Mouse (Mus musculus) liver, embryonic 14.5 days (tissue): Measurements from ENCODE around the gene Mgat4e. TPM values are rescaled to one million over a fixed set of nuclear protein-coding genes. Genes with fewer than 3 reads are reported as not detected.
A peak's percentile ranks its signal among the peaks of the same experiment; 100 is the strongest.
"Not testable (repeated sequence)": the region's sequence is repeated elsewhere in the genome, so short reads cannot be mapped to it uniquely, and the experiment has no call there.

ENCODE experiments used
- ATAC-seq: fragments of 200-750 bp; cut with Nextera tagmentation; 2 replicates; pipeline ENCODE4 v1.8.0; 2017; ENCODE audit warnings: moderate number of reproducible peaks, mild to moderate bottlenecking, moderate library complexity; ENCODE audit not compliant: insufficient read depth
- DNase-seq, 3 experiments: peaks; one replicate each; pipeline ENCODE4 v3.0.0-alpha.2; 2012 to 2013; ENCODE audit warnings: low read depth in 3 of 3, low spot score in 3 of 3
- H3K27ac ChIP-seq: fragments of 300-500 bp; sonication (generic); 2 replicates; pipeline ENCODE4 v1.5.1; 2014; ENCODE audit warnings: moderate library complexity, mild to moderate bottlenecking, control low read depth, inconsistent platforms
- H3K27me3 ChIP-seq: fragments of 300-500 bp; sonication (generic); 2 replicates; pipeline ENCODE4 v1.6.1; 2014; ENCODE audit warnings: mild to moderate bottlenecking, low read length, moderate library complexity; ENCODE audit not compliant: control insufficient read depth, insufficient read depth
- H3K36me3 ChIP-seq: fragments of 300-500 bp; sonication (generic); replicated peaks from 2 replicates; pipeline ENCODE4 v1.6.1; 2014; ENCODE audit warnings: low read depth; ENCODE audit not compliant: control insufficient read depth, insufficient read depth
- H3K4me1 ChIP-seq, 2 experiments: fragments of 200-500 bp in 1 of 2; fragments of 300-500 bp in 1 of 2; sonication (generic) in 1 of 2; replicated peaks; 2 replicates each; pipeline ENCODE4 v1.6.1; 2012 to 2014; ENCODE audit warnings: antibody characterized with exemption in 1 of 2, inconsistent platforms in 1 of 2, low read length in 1 of 2; ENCODE audit not compliant: control insufficient read depth in 2 of 2, insufficient read depth in 2 of 2
- H3K4me2 ChIP-seq: fragments of 300-500 bp; sonication (generic); 2 replicates; pipeline ENCODE4 v1.6.1; 2014; ENCODE audit warnings: low read depth, mild to moderate bottlenecking, control low read depth, moderate library complexity
- H3K4me3 ChIP-seq, 2 experiments: fragments of 200-500 bp in 1 of 2; fragments of 300-500 bp in 1 of 2; sonication (generic) in 1 of 2; 2 replicates each; pipeline ENCODE4 v1.5.1; 2012 to 2014; ENCODE audit warnings: low read depth in 2 of 2, low read length in 2 of 2, mild to moderate bottlenecking in 2 of 2, control low read depth in 1 of 2, inconsistent platforms in 1 of 2, moderate library complexity in 1 of 2; ENCODE audit not compliant: insufficient read depth in 1 of 2
- H3K9ac ChIP-seq: fragments of 300-500 bp; sonication (generic); replicated peaks from 2 replicates; pipeline ENCODE4 v1.6.1; 2014; ENCODE audit warnings: mild to moderate bottlenecking, control low read depth, moderate library complexity
- H3K9me3 ChIP-seq: fragments of 300-500 bp; sonication (generic); 2 replicates; pipeline ENCODE4 v1.6.1; 2016; ENCODE audit warnings: low read length, mixed read lengths; ENCODE audit not compliant: control insufficient read depth
- CTCF ChIP-seq: IDR thresholded peaks from 2 replicates; pipeline ENCODE4 v1.5.1; 2016; ENCODE audit warnings: antibody characterized with exemption, low read depth, control low read depth
- EP300 ChIP-seq: IDR thresholded peaks from 2 replicates; pipeline ENCODE4 v1.6.1; 2016; ENCODE audit warnings: antibody characterized with exemption, low read depth
- WGBS: fragments of 180-500 bp; shearing (Covaris S2); extraction: QIAGEN DNeasy Blood & Tissue Kit; methylation state at CpG from one replicate; pipeline ENCODE4 v1.1.7; 2014; ENCODE audit not compliant: insufficient replicate concordance; 5-methylcytosine and 5-hydroxymethylcytosine counted together
- polyA plus RNA-seq, 2 experiments: library from polyadenylated mRNA; depleted of rRNA in 1 of 2; stranded (reverse) in 1 of 2; unstranded in 1 of 2; fragments of >200 nt; fragmentation: Nextera tagmentation in 1 of 2; extraction: Ambion mirVana in 1 of 2; gene quantifications; 2 replicates each; pipeline versions ENCODE4 v1.2.1 to v1.2.3; 2012 to 2014

Gene Mgat4e
- polyA plus RNA-seq, 2 experiments = not detected

- Histone ChIP-seq H3K4me3 (no peak overlapping the region), H3K9me3 (no peaks in the 10 kb centered on the region), H3K9ac (no peak overlapping the region), H3K27ac (no peak overlapping the region), H3K4me1 (peaks cover 23 to 32% of the 10 kb centered on the region in 2 experiments), H3K36me3 (no peaks in the 10 kb centered on the region), H3K4me2 (no peak overlapping the region), H3K27me3 (no peaks in the 10 kb centered on the region)
- no peak for TF ChIP-seq CTCF
- TF ChIP-seq EP300 = no peak
- ATAC-seq (no peak), DNase-seq (no peak)
- 39% methylated on average over 7 of the region's 7 CpGs for WGBS
These were observed 28.3 kb downstream of the Mgat4e start for GRCm38 (mm10) chr1:134521163-134521562.

GRCm38 (mm10) chr1:134520001-134520721 lies 29.3 kb downstream of the Mgat4e start:
- WGBS = 25% methylated on average over 8 of the region's 8 CpGs
- H3K4me3 ChIP-seq = no peak overlapping the region
- H3K36me3 ChIP-seq = no peaks in the 10 kb centered on the region
- no peak overlapping the region; the same call in 1 of the 2 replicates for H3K27ac ChIP-seq
- ATAC-seq = peak; percentile 34; the same call in 1 of the 2 replicates
- no peaks in the 10 kb centered on the region for H3K9me3 ChIP-seq
- H3K9ac ChIP-seq = peak overlapping the region; percentile 43
- H3K4me2 ChIP-seq = peak overlapping the region; percentile 24; the same call in 1 of the 2 replicates
- H3K4me1 ChIP-seq = peaks cover 19 to 26% of the 10 kb centered on the region in 2 experiments
- no peaks in the 10 kb centered on the region for H3K27me3 ChIP-seq
- TF ChIP-seq EP300 = 0 out of 2 replicates have a peak, but pooled peaks have one; percentile 28
- TF ChIP-seq CTCF = no peak
- DNase-seq = no peak

DNA sequence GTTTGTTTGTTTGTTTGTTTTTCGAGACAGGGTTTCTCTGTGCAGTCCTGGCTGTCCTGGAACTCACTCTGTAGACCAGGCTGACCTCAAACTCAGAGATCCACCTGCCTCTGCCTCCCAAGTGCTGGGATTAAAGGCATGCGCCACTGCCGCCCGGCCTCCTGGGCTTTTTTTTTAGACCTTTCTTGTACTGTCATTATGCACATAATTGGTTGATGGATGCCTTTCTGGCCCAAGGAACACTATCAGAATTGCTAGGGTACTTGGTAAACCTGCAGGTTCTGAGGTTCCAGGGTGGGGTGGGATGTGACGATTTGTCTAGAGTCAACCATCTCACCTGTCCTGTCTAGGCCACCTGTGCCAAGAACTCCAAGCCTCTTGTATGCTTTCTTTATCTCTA lies 30.3 kb downstream of the Mgat4e start:
- H3K4me1 ChIP-seq = peaks cover 19 to 26% of the 10 kb centered on the region in 2 experiments
- not testable (repeated sequence) for H3K4me3 ChIP-seq, H3K27me3 ChIP-seq, DNase-seq, H3K9me3 ChIP-seq, H3K9ac ChIP-seq, H3K4me2 ChIP-seq, H3K36me3 ChIP-seq, H3K27ac ChIP-seq, ATAC-seq
- 80% methylated on average over 5 of the region's 5 CpGs for WGBS

DNA sequence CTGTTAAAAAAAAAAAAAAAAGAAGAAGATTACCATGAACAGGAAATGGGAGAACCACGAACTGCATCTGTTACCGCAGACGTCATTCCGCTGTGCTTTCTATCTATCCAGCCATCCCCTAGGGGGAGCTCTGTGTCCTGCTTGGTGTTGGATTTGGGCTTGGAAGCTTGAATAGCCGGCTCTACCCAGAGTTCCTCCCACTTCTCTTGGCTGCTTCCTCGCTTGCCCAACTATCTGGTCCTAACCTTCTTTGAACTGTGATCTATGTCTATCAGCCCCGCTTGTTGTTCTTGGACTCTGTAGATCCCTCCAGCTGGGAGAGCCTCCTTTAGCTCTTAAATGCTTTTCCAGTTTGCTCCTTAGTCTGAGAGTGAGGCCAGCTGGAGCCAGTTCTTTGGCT lies 30.8 kb downstream of the Mgat4e start:
- no peaks in the 10 kb centered on the region for H3K36me3 ChIP-seq
- H3K9ac ChIP-seq = no peak overlapping the region
- no peak overlapping the region for H3K4me3 ChIP-seq
- DNase-seq (peak; percentile 73 to 76 (median 76)), ATAC-seq (peak; percentile 71)
- H3K27ac ChIP-seq = no peak overlapping the region
- no peak for TF ChIP-seq EP300
- TF ChIP-seq CTCF = peak; percentile 95
- peak overlapping the region; percentile 28; the same call in 1 of the 2 replicates for H3K4me2 ChIP-seq
- no peaks in the 10 kb centered on the region for H3K9me3 ChIP-seq
- 3% methylated on average over 7 of the region's 7 CpGs for WGBS
- H3K27me3 ChIP-seq = peaks cover 8% of the 10 kb centered on the region; the same call in 1 of the 2 replicates
- H3K4me1 ChIP-seq = peaks cover 19 to 26% of the 10 kb centered on the region in 2 experiments

- H3K9ac ChIP-seq, ATAC-seq, H3K4me3 ChIP-seq, H3K36me3 ChIP-seq, H3K4me2 ChIP-seq, DNase-seq, H3K9me3 ChIP-seq, H3K27ac ChIP-seq: not testable (repeated sequence)
- Histone ChIP-seq H3K4me1 (peaks cover 19 to 26% of the 10 kb centered on the region in 2 experiments), H3K27me3 (peaks cover 17% of the 10 kb centered on the region)
- 80% methylated on average over 11 of the region's 14 CpGs for WGBS
These were observed 31.6 kb downstream of the Mgat4e start for GRCm38 (mm10) chr1:134517841-134518240.
